Mouse (Mus musculus) hindbrain, embryonic 14.5 days (tissue): ENCODE measurements around the gene Zgrf1. TPM values are rescaled to one million over a fixed set of nuclear protein-coding genes. Genes with fewer than 3 reads are reported as not detected.
A peak's percentile ranks its signal among the peaks of the same experiment; 100 is the strongest.

Experiments
- ATAC-seq: fragments of 200-750 bp; cut with Nextera tagmentation; 2 replicates; pipeline ENCODE4 v1.8.0; 2017; ENCODE audit warnings: moderate number of reproducible peaks, mild to moderate bottlenecking, moderate TSS enrichment, moderate library complexity; ENCODE audit not compliant: low FRiP score
- DNase-seq: peaks from one replicate; pipeline ENCODE4 v3.0.0-alpha.2; 2015; ENCODE audit warnings: low spot score
- H3K27ac ChIP-seq: fragments of 300-500 bp; sonication (generic); 2 replicates; pipeline ENCODE4 v1.5.1; 2014; ENCODE audit warnings: mild to moderate bottlenecking, moderate library complexity
- H3K27me3 ChIP-seq: fragments of 300-500 bp; sonication (generic); 2 replicates; pipeline ENCODE4 v1.6.1; 2014; ENCODE audit warnings: mild to moderate bottlenecking, low read length, mixed read lengths; ENCODE audit not compliant: control insufficient read depth, insufficient read depth
- H3K36me3 ChIP-seq: fragments of 300-500 bp; sonication (generic); replicated peaks from 2 replicates; pipeline ENCODE4 v1.6.1; 2014; ENCODE audit not compliant: control insufficient read depth, insufficient read depth
- H3K4me1 ChIP-seq: fragments of 300-500 bp; sonication (generic); replicated peaks from 2 replicates; pipeline ENCODE4 v1.6.1; 2014; ENCODE audit warnings: antibody characterized with exemption, low read length, mixed read lengths; ENCODE audit not compliant: control insufficient read depth, insufficient read depth
- H3K4me2 ChIP-seq: fragments of 300-500 bp; sonication (generic); replicated peaks from 2 replicates; pipeline ENCODE4 v1.6.1; 2014; ENCODE audit warnings: mild to moderate bottlenecking, moderate library complexity
- H3K4me3 ChIP-seq: fragments of 300-500 bp; sonication (generic); replicated peaks from 2 replicates; pipeline ENCODE4 v1.5.1; 2014; ENCODE audit warnings: mild to moderate bottlenecking, low read length
- H3K9ac ChIP-seq: fragments of 300-500 bp; sonication (generic); 2 replicates; pipeline ENCODE4 v1.6.1; 2014
- H3K9me3 ChIP-seq: fragments of 300-500 bp; sonication (generic); 2 replicates; pipeline ENCODE4 v1.6.1; 2016; ENCODE audit warnings: low read length; ENCODE audit not compliant: control insufficient read depth
- WGBS: fragments of 180-500 bp; shearing (Covaris S2); extraction: QIAGEN DNeasy Blood & Tissue Kit; methylation state at CpG from one replicate; pipeline ENCODE4 v1.1.7; 2014; 5-methylcytosine and 5-hydroxymethylcytosine counted together
- polyA plus RNA-seq: library from polyadenylated mRNA; unstranded; fragments of >200 nt; fragmentation: Nextera tagmentation; extraction: Ambion mirVana; gene quantifications from 2 replicates; pipeline ENCODE4 v1.2.1, GENCODE M21; 2014

Gene Zgrf1
- polyA plus RNA-seq, 1 experiment from 2014 or later: 2.6 TPM

DNA sequence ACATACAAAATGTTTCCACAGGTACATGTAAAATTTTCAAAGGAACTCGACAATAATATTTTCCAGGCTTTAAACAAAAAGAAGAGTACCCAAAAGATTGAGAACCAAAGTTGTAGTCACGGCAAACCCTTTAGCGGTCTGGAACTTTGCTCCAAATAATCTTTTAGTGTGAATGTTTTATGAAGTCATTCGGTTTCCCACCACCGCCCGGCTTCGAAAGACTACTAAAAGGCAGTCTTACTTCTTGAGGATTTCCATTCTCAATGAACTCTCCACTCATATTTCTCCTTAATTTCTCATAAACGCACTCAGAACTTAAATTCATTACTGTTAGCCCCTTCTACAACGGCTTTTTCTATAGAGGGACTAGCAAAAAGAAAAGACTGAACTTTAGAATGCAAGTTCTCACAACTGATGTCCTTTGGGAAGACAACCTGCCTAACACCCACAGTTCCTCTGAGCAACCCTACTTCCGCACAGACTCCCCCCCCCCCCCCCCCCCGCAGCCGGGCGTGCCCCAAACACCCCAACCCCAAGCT, 786 bp upstream of the Zgrf1 start:
- H3K9ac ChIP-seq: peak overlapping the region; percentile 61
- H3K4me2 ChIP-seq: peak overlapping the region; percentile 63
- H3K36me3 ChIP-seq: no peaks in the 10 kb centered on the region
- WGBS: 10% methylated on average over 9 of the region's 13 CpGs
- peak overlapping the region; percentile 88 for H3K27ac ChIP-seq
- H3K27me3 ChIP-seq: no peaks in the 10 kb centered on the region
- DNase-seq (no peak), ATAC-seq (no peak)
- H3K9me3 ChIP-seq: no peaks in the 10 kb centered on the region
- peak overlapping the region; percentile 51 for H3K4me3 ChIP-seq
- H3K4me1 ChIP-seq: peaks cover 7% of the 10 kb centered on the region

DNA sequence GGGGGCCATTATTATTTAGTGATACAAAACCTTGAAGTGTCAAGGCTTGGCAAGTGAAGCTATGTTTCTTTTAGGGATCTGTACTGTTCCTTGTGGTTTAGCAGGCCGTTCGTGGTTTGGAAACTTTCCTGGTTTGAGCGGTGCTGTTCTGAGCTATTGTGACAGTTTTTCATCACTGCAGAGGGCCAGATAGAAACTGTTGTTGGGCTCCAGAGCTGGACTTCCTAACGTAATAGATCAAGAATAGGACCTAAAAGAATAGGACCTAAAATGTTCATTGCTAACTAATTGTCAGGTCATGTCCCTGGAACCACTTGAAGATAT, 393 bp downstream of the Zgrf1 start:
- Histone ChIP-seq H3K9ac (peak overlapping the region; percentile 53), H3K36me3 (no peaks in the 10 kb centered on the region), H3K9me3 (no peaks in the 10 kb centered on the region), H3K27me3 (no peaks in the 10 kb centered on the region), H3K27ac (no peak overlapping the region), H3K4me3 (peak overlapping the region; percentile 51), H3K4me2 (peak overlapping the region; percentile 63), H3K4me1 (peaks cover 7% of the 10 kb centered on the region)
- WGBS: 2% methylated on average over 4 of the region's 4 CpGs
- ATAC-seq (no peak), DNase-seq (no peak)

- peak overlapping the region; percentile 63; the same call in 1 of the 2 replicates for H3K4me2 ChIP-seq
Measured at GRCm38 (mm10) chr3:127554723-127555122, 1.4 kb downstream of the Zgrf1 start.

GRCm38 (mm10) chr3:127558201-127558600, 4.9 kb downstream of the Zgrf1 start:
- no peak for ATAC-seq
- H3K4me3 ChIP-seq: no peak overlapping the region
- no peaks in the 10 kb centered on the region for H3K9me3 ChIP-seq
- no peak overlapping the region for H3K4me2 ChIP-seq
- H3K4me1 ChIP-seq: peaks cover 4% of the 10 kb centered on the region
- H3K27ac ChIP-seq: no peak overlapping the region
- DNase-seq: no peak
- no peaks in the 10 kb centered on the region for H3K27me3 ChIP-seq
- peaks cover 11% of the 10 kb centered on the region for H3K36me3 ChIP-seq
- no peak overlapping the region for H3K9ac ChIP-seq

More at GRCm38 (mm10) chr3:127554723-127555122, 1.4 kb downstream of the Zgrf1 start:
- Histone ChIP-seq H3K27ac (no peak overlapping the region), H3K4me3 (no peak overlapping the region), H3K27me3 (no peaks in the 10 kb centered on the region), H3K4me1 (peaks cover 7% of the 10 kb centered on the region), H3K9ac (no peak overlapping the region), H3K9me3 (no peaks in the 10 kb centered on the region), H3K36me3 (no peaks in the 10 kb centered on the region)
- DNase-seq (peak; percentile 67), ATAC-seq (no peak)
- 65% methylated on average over 5 of the region's 5 CpGs for WGBS

GRCm38 (mm10) chr3:127562974-127563373, 9.7 kb downstream of the Zgrf1 start:
- DNase-seq (no peak), ATAC-seq (no peak)
- Histone ChIP-seq H3K4me3 (no peak overlapping the region), H3K9me3 (no peaks in the 10 kb centered on the region), H3K27me3 (no peaks in the 10 kb centered on the region), H3K4me2 (no peak overlapping the region), H3K36me3 (peaks cover 11% of the 10 kb centered on the region), H3K4me1 (no peaks in the 10 kb centered on the region), H3K9ac (no peak overlapping the region), H3K27ac (no peak overlapping the region)
- WGBS: 94% methylated on average over 4 of the region's 4 CpGs

DNA sequence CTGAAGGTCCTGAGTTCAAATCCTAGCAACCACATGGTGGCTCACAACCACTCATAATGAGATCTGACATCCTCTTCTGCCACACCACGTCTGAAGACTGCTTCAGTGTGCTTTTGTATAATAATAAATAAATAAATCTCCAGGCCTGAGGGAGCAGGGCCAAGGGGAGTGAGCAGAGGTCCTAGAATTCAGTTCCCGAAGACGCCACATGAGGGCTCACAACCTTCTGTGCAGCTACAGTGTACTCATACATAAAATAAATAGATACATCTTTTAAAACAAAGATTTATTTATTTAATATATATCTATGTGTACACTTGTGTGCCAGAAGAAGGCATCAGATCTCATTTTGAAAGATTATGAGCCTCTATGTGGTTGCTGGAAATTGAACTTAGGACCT, 11.8 kb downstream of the Zgrf1 start:
- no peaks in the 10 kb centered on the region for H3K4me1 ChIP-seq
- no peak for DNase-seq
- no peaks in the 10 kb centered on the region for H3K9me3 ChIP-seq
- peaks cover 11% of the 10 kb centered on the region for H3K36me3 ChIP-seq
- no peak overlapping the region for H3K27ac ChIP-seq
- H3K4me3 ChIP-seq: no peak overlapping the region
- H3K27me3 ChIP-seq: no peaks in the 10 kb centered on the region
- no peak overlapping the region for H3K9ac ChIP-seq
- 77% methylated on average over 3 of the region's 3 CpGs for WGBS
- no peak for ATAC-seq
- H3K4me2 ChIP-seq: no peak overlapping the region

DNA sequence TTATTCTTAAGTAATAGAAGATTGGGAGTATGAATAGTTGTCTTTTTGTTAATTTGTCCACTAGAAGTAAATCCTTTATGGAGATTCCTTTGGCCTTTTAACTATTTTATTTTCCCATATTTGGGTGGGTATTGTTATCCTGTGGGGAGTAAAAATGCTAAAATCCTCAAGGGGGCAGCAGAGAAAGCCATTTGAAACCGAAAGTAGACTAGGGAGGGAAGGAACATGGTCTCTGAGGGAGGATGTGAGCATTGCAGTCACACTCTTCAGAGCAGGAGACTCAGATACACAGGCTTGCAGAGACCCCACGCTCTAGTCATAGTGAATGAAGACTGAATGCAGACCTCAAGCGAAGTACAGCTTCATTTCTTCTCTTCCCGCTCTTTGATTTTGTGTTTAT, 19.3 kb downstream of the Zgrf1 start:
- Histone ChIP-seq H3K4me3 (no peak overlapping the region), H3K4me2 (no peak overlapping the region), H3K27me3 (no peaks in the 10 kb centered on the region), H3K9me3 (no peaks in the 10 kb centered on the region), H3K4me1 (no peaks in the 10 kb centered on the region), H3K9ac (no peak overlapping the region), H3K27ac (no peak overlapping the region), H3K36me3 (no peaks in the 10 kb centered on the region)
- ATAC-seq (no peak), DNase-seq (peak; percentile 74)
- 62% methylated on average over 4 of the region's 4 CpGs for WGBS

GRCm38 (mm10) chr3:127597136-127597535, 43.8 kb downstream of the Zgrf1 start:
- no peaks in the 10 kb centered on the region; the same call in 1 of the 2 replicates for H3K36me3 ChIP-seq
- H3K27ac ChIP-seq: no peak overlapping the region
- no peak overlapping the region for H3K9ac ChIP-seq
- no peak overlapping the region for H3K4me3 ChIP-seq
- WGBS: 88% methylated on average over 1 of the region's 1 CpGs
- no peaks in the 10 kb centered on the region for H3K9me3 ChIP-seq
- H3K4me2 ChIP-seq: no peak overlapping the region
- no peaks in the 10 kb centered on the region for H3K4me1 ChIP-seq
- DNase-seq (no peak), ATAC-seq (no peak)
- no peaks in the 10 kb centered on the region for H3K27me3 ChIP-seq

DNA sequence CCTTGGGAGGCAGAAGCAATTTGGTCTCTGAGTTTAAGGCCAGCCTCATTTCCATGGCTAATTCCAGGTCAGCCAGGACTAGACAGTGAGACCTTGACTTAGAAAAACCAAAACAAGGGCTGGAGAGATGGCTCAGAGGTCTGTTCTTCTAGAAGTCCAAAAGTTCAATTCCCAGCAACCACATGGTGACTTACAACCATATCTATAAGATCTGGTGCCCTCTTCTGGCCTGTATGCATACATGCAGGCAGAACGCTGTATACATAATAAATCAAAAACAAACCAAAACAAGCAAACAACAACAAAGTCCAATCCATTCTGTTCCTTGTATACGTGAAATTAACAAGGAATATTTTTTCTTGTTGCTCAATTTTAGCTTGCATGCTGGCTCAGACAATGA, 54.8 kb downstream of the Zgrf1 start:
- Histone ChIP-seq H3K36me3 (peaks cover 5% of the 10 kb centered on the region; the same call in 1 of the 2 replicates), H3K4me3 (no peak overlapping the region), H3K27me3 (no peaks in the 10 kb centered on the region), H3K4me1 (no peaks in the 10 kb centered on the region), H3K9ac (no peak overlapping the region), H3K9me3 (no peaks in the 10 kb centered on the region), H3K27ac (no peak overlapping the region), H3K4me2 (no peak overlapping the region)
- 96% methylated on average over 2 of the region's 2 CpGs for WGBS
- DNase-seq: no peak
- no peak for ATAC-seq

DNA sequence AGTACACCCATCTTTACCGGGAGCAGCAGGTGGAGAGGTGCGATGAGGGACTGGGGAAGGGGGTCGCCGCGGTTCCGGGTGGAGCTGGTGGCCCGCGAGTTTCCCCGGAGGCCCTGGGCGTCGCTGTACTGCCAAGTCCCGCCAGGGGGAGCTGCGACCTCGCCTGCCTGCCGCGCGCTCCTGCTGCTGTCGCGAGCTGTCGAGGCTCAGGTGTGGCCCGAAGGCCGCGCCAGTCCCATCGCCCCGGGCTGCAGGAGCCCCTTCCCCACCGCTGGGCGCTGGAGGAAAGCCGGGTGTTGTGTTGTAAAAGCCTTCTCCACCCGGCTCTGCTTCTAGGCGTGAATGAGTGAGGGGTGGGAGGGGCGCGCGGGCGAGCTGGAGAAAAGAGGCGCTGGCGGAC, 72.0 kb downstream of the Zgrf1 start:
- Histone ChIP-seq H3K27ac (no peak overlapping the region), H3K4me3 (peak overlapping the region; percentile 33), H3K9me3 (no peaks in the 10 kb centered on the region), H3K4me1 (peaks cover 10% of the 10 kb centered on the region; the same call in 1 of the 2 replicates), H3K27me3 (peaks cover 64% of the 10 kb centered on the region), H3K36me3 (no peaks in the 10 kb centered on the region), H3K4me2 (peak overlapping the region; percentile 63), H3K9ac (0 out of 2 replicates have a peak overlapping the region, but pooled peaks have one; percentile 11)
- DNase-seq (peak; percentile 78), ATAC-seq (peak; percentile 81)
- WGBS: under 1% methylated on average over 36 of the region's 36 CpGs
